Comparison of ENCODE assay signal across 14 mouse cellular contexts in the genomic region with DNA sequence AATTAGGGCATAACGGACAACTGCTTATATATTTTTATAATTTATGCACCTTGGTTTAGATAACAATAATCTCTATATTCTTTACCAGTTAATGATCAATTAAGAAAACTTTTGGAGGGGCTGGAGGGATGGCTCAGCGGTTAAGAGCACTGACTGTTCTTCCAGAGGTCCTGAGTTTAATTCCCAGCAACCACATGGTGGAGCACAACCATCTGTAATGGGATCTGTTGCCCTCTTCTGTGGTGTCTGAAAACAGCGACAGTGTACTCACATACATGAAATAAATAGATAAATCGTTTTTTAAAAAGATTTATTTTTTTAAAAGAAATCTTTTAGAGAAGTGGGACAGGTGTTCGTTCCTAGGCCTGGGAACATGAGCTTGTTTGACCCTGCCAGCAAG.
"Had no signal": no experiment of that assay in that cellular context is flagged by ENCODE, and none has a peak within 500 bp of the region (broad histone marks: within the 10 kb centered on the region; RNA-seq: fewer than 3 reads in every experiment).

No protein-coding gene starts in this region.

- H3K27ac ChIP-seq: left cerebral cortex, adult 2 months; limb, embryonic 10.5 days; liver, embryonic 15.5 days; midbrain, embryonic 10.5 days; neural tube, embryonic 12.5 days had no signal

- H3K9ac ChIP-seq: liver, embryonic 15.5 days; neural tube, embryonic 12.5 days had no signal

- ATAC-seq: intestine, embryonic 16.5 days had no signal

- H3K27me3 ChIP-seq: liver, embryonic 15.5 days; neural tube, embryonic 12.5 days had no signal

- H3K36me3 ChIP-seq: limb, embryonic 10.5 days; liver, embryonic 15.5 days; midbrain, embryonic 10.5 days; neural tube, embryonic 12.5 days had no signal

- H3K4me3 ChIP-seq: left cerebral cortex, adult 2 months; limb, embryonic 10.5 days; liver, embryonic 15.5 days; midbrain, embryonic 10.5 days; neural tube, embryonic 12.5 days had no signal

- DNase-seq: kidney, adult 9 months; kidney, postnatal 10 days; kidney, postnatal 4 days; lung, adult 2 months; lung, postnatal 36 days; thymus, adult 2 months; thymus, postnatal 25 days had no signal

- H3K4me2 ChIP-seq: liver, embryonic 11.5 days; liver, embryonic 15.5 days; neural tube, embryonic 12.5 days had no signal

- H3K9me3 ChIP-seq: limb, embryonic 10.5 days; liver, embryonic 15.5 days; midbrain, embryonic 10.5 days; neural tube, embryonic 12.5 days had no signal
